Mouse (Mus musculus) liver, adult 2 months (tissue): ENCODE data around the gene Heatr4.

ENCODE experiments used
- CTCF ChIP-seq: fragments of 200-500 bp; IDR thresholded peaks from 2 replicates; pipeline ENCODE4 v1.5.1; 2011; ENCODE audit warnings: low read depth, low read length, control low read depth
- POLR2A ChIP-seq: fragments of 200-500 bp; IDR thresholded peaks from 2 replicates; pipeline ENCODE4 v1.6.1; 2011; ENCODE audit warnings: low read length, control low read depth; ENCODE audit not compliant: insufficient read depth; ENCODE audit errors: extremely low read depth

- TF ChIP-seq POLR2A = no peak
- no peak for TF ChIP-seq CTCF
Observed at GRCm38 (mm10) chr12:83924332-83924731, 60.3 kb downstream of the Heatr4 start.
